Mouse (Mus musculus) spleen, adult 2 months (tissue): ENCODE data around the gene Phyhipl.

Source experiments
- CTCF ChIP-seq: fragments of 200-500 bp; IDR thresholded peaks from 2 replicates; pipeline ENCODE4 v1.5.1; 2011; ENCODE audit warnings: mild to moderate bottlenecking, inconsistent platforms; ENCODE audit not compliant: insufficient read depth, insufficient read length, insufficient replicate concordance; ENCODE audit errors: extremely low read depth
- POLR2A ChIP-seq: fragments of 200-500 bp; IDR thresholded peaks from 2 replicates; pipeline ENCODE4 v1.6.1; 2011; ENCODE audit warnings: low read depth, low read length, inconsistent platforms

- TF ChIP-seq POLR2A (no peak), CTCF (no peak)
Measured at GRCm38 (mm10) chr10:70654139-70654538, 1.6 kb downstream of the Phyhipl start.
